Mouse (Mus musculus): Measurements from ENCODE around the gene L3mbtl3.

DNA sequence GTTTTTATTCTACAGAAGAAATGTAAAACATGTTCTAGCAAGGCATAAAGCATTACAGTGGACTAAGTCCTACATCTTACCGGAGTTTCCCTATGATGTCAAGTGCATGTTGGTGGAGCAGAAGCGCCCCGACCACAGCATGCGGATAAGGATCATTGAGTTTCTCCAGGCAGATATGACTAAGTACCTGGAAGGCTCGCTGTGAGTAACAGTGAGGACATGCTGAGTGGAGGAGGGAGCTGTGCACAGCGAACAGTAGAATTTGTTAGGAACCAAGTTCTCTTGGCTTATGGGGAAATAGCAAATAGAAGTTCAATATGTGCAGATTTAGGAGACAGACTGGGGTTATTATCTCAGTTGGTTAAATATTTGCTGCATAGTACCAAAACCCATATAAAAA lies 131.3 kb downstream of the L3mbtl3 start:
- no peak for TF ChIP-seq POLR2A (IDR thresholded peaks at IDR 0.05; ENCODE audit: control insufficient read depth in 1 of 2, insufficient read depth in 1 of 2, low read depth in 1 of 2, low read length in 2 of 2, poor library complexity in 1 of 2)
- TF ChIP-seq CTCF (IDR thresholded peaks at IDR 0.05 in 2 of 3, conservative IDR thresholded peaks at IDR 0.05 in 1 of 3; ENCODE audit: control insufficient read depth in 1 of 3, insufficient read depth in 1 of 3, low read depth in 2 of 3, low read length in 3 of 3, poor library complexity in 1 of 3, severe bottlenecking in 1 of 3), result no peak
- no peak for TF ChIP-seq MAX (IDR thresholded peaks at IDR 0.05; ENCODE audit: low read length)
- TF ChIP-seq GATA1 (IDR thresholded peaks at IDR 0.05; ENCODE audit: low read depth, low read length), result no peak

Data from MEL (cell line).